Mouse (Mus musculus): ENCODE measurements around the gene Gm42372. TPM values are rescaled to one million over a fixed set of nuclear protein-coding genes. Genes with fewer than 3 reads are reported as not detected.

Gene Gm42372
- total and polyA plus RNA-seq, 3 experiments: 0.42 TPM; not detected in 2

DNA sequence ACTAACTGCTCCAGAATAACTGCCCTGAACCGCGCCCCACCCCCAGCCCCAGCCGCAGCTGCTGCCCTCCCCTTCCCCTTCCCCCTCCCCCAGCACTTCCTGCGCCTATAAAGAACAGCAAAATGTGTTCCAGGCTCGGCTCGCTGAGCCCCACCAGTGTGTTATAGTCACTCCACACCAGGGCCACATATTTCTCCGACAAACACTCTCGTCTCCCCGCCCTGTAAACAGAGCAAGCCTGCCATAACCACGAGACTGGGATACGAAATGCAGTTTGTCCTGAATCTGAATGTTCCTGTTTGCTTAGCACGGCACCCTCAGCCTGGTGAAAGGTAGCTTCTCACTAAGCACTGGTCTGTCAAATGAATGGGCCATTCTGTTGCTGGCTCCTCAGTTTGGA lies 2.5 kb upstream of the Gm42372 start:
- DNase-seq (ENCODE audit: low read depth, low spot score): peak; percentile 24
- Histone ChIP-seq H3K9ac (ENCODE audit: control insufficient read depth, low read depth, low read length, poor library complexity, severe bottlenecking) (peak overlapping the region; percentile 48), H3K36me3 (ENCODE audit: control insufficient read depth in 1 of 2, insufficient read depth in 2 of 2, low read length in 2 of 2) (no peaks in the 10 kb centered on the region; a peak in 1 of 4 replicates), H3K9me3 (replicated peaks; ENCODE audit: insufficient read depth, low read length) (no peaks in the 10 kb centered on the region), H3K4me1 (ENCODE audit: control insufficient read depth in 1 of 2, insufficient read depth in 2 of 2, low read length in 2 of 2) (no peaks in the 10 kb centered on the region; a peak in 1 of 4 replicates), H3K4me3 (ENCODE audit: control insufficient read depth in 1 of 2, insufficient read depth in 1 of 2, low read depth in 2 of 2, low read length in 2 of 2) (peak overlapping the region; percentile 44 to 60), H3K27me3 (ENCODE audit: control insufficient read depth in 1 of 2, insufficient read depth in 2 of 2, low read length in 2 of 2) (no peaks in the 10 kb centered on the region), H3K79me2 (ENCODE audit: control insufficient read depth, insufficient read depth, low read length, poor library complexity) (no peaks in the 10 kb centered on the region), H3K27ac (ENCODE audit: control insufficient read depth, low read depth, low read length) (peak overlapping the region; percentile 7; the same call in 1 of the 2 replicates)
- no peak for TF ChIP-seq MYC (IDR thresholded peaks at IDR 0.05; ENCODE audit: low read depth, low read length)
- no peak for TF ChIP-seq POLR2AphosphoS2 (IDR thresholded peaks at IDR 0.05; ENCODE audit: low read length)
- no peak for TF ChIP-seq POLR2AphosphoS5 (IDR thresholded peaks at IDR 0.05; ENCODE audit: borderline replicate concordance, low read depth, low read length)
- TF ChIP-seq NRF1 (IDR thresholded peaks at IDR 0.05; ENCODE audit: insufficient read depth, low read depth, low read length, poor library complexity, severe bottlenecking): no peak
- TF ChIP-seq TAL1 (IDR thresholded peaks at IDR 0.05; ENCODE audit: low read length): no peak
- TF ChIP-seq EP300 (IDR thresholded peaks at IDR 0.05; ENCODE audit: low read depth in 1 of 2, low read length in 2 of 2): no peak
- no peak for TF ChIP-seq KAT2A (conservative IDR thresholded peaks at IDR 0.05; ENCODE audit: low read depth, low read length)
- TF ChIP-seq MAX (IDR thresholded peaks at IDR 0.05; ENCODE audit: low read length): no peak
- no peak for TF ChIP-seq ETS1 (IDR thresholded peaks at IDR 0.05; ENCODE audit: low read depth, low read length)
- no peak for TF ChIP-seq GABPA (IDR thresholded peaks at IDR 0.05; ENCODE audit: low read depth, low read length)
- no peak for TF ChIP-seq GATA1 (IDR thresholded peaks at IDR 0.05; ENCODE audit: low read depth, low read length)
- no peak for TF ChIP-seq JUND (IDR thresholded peaks at IDR 0.05; ENCODE audit: low read depth, low read length)
- no peak for TF ChIP-seq ZNF384 (IDR thresholded peaks at IDR 0.05; ENCODE audit: low read depth, low read length)

- H3K4me1 ChIP-seq (ENCODE audit: control insufficient read depth in 1 of 2, insufficient read depth in 2 of 2, low read length in 2 of 2): peaks cover 4 to 9% of the 10 kb centered on the region in 2 experiments
- no peak overlapping the region for H3K27ac ChIP-seq (ENCODE audit: control insufficient read depth, low read depth, low read length)
- no peaks in the 10 kb centered on the region for H3K79me2 ChIP-seq (ENCODE audit: control insufficient read depth, insufficient read depth, low read length, poor library complexity)
- peaks cover 0 to 11% of the 10 kb centered on the region in 2 experiments; a peak in 2 of 4 replicates for H3K36me3 ChIP-seq (ENCODE audit: control insufficient read depth in 1 of 2, insufficient read depth in 2 of 2, low read length in 2 of 2)
- H3K4me3 ChIP-seq (ENCODE audit: control insufficient read depth in 1 of 2, insufficient read depth in 1 of 2, low read depth in 2 of 2, low read length in 2 of 2): no peak overlapping the region
- TF ChIP-seq NRF1 (IDR thresholded peaks at IDR 0.05; ENCODE audit: insufficient read depth, low read depth, low read length, poor library complexity, severe bottlenecking): no peak
- TF ChIP-seq KAT2A (conservative IDR thresholded peaks at IDR 0.05; ENCODE audit: low read depth, low read length): no peak
- no peak for TF ChIP-seq MEF2A (IDR thresholded peaks at IDR 0.05; ENCODE audit: extremely low read depth, insufficient replicate concordance, low read depth, low read length, poor library complexity, severe bottlenecking)
- TF ChIP-seq MXI1 (IDR thresholded peaks at IDR 0.05; ENCODE audit: low read depth, low read length): no peak
- TF ChIP-seq TAL1 (IDR thresholded peaks at IDR 0.05; ENCODE audit: low read length): no peak
- TF ChIP-seq SMC3 (IDR thresholded peaks at IDR 0.05; ENCODE audit: low read depth, low read length): no peak
- no peak for TF ChIP-seq JUND (IDR thresholded peaks at IDR 0.05; ENCODE audit: low read depth, low read length)
- TF ChIP-seq MAFK (IDR thresholded peaks at IDR 0.05; ENCODE audit: borderline replicate concordance, low read depth, low read length): no peak
- TF ChIP-seq ZNF384 (IDR thresholded peaks at IDR 0.05; ENCODE audit: low read depth, low read length): no peak
- TF ChIP-seq RAD21 (IDR thresholded peaks at IDR 0.05; ENCODE audit: low read depth, low read length): no peak
- no peak for TF ChIP-seq GABPA (IDR thresholded peaks at IDR 0.05; ENCODE audit: low read depth, low read length)
- no peaks in the 10 kb centered on the region for H3K27me3 ChIP-seq (ENCODE audit: control insufficient read depth in 1 of 2, insufficient read depth in 2 of 2, low read length in 2 of 2)
- no peak for DNase-seq (ENCODE audit: low read depth, low spot score)
- H3K9me3 ChIP-seq (replicated peaks; ENCODE audit: insufficient read depth, low read length): no peaks in the 10 kb centered on the region
- no peak overlapping the region for H3K9ac ChIP-seq (ENCODE audit: control insufficient read depth, low read depth, low read length, poor library complexity, severe bottlenecking)
Measured at GRCm38 (mm10) chr7:16987541-16988149, 4.8 kb downstream of the Gm42372 start.

Data from MEL (cell line).